Mouse (Mus musculus): ENCODE measurements around the gene Pomc. TPM values are rescaled to one million over a fixed set of nuclear protein-coding genes. Genes with fewer than 3 reads are reported as not detected.
"Not testable (repeated sequence)": the region's sequence is repeated elsewhere in the genome, so short reads cannot be mapped to it uniquely, and the experiment has no call there.

The Pomc gene
- total RNA-seq, 2 experiments from 2014 or later = 0.65 to 0.76 TPM

GRCm38 (mm10) chr12:3967196-3967595 is 12.4 kb downstream of the Pomc start:
- no peak for DNase-seq (ENCODE audit: low spot score in 2 of 2)

GRCm38 (mm10) chr12:3968380-3968779 is 13.6 kb downstream of the Pomc start:
- DNase-seq (ENCODE audit: low spot score in 2 of 2) = no peak

GRCm38 (mm10) chr12:3973169-3973568 is 18.4 kb downstream of the Pomc start:
- not testable (repeated sequence) for DNase-seq (ENCODE audit: low spot score in 2 of 2)

- no peak for DNase-seq (ENCODE audit: low spot score in 2 of 2)
These were observed 26.2 kb downstream of the Pomc start for GRCm38 (mm10) chr12:3980991-3981349.

GRCm38 (mm10) chr12:3981350-3982131 is 26.8 kb downstream of the Pomc start:
- peak; percentile 57 to 87 for DNase-seq (ENCODE audit: low spot score in 2 of 2)

- no peak for DNase-seq (ENCODE audit: low spot score in 2 of 2)
These were observed 27.5 kb downstream of the Pomc start for GRCm38 (mm10) chr12:3982257-3982656.

GRCm38 (mm10) chr12:3983736-3984135 is 29.0 kb downstream of the Pomc start:
- peak; percentile 67 to 76 for DNase-seq (ENCODE audit: low spot score in 2 of 2)

- DNase-seq (ENCODE audit: low spot score in 2 of 2) = no peak
These were observed 29.7 kb downstream of the Pomc start for GRCm38 (mm10) chr12:3984446-3984845.

GRCm38 (mm10) chr12:3989943-3990342 is 35.2 kb downstream of the Pomc start:
- DNase-seq (ENCODE audit: low spot score in 2 of 2) = no peak

GRCm38 (mm10) chr12:3991047-3991446 is 36.3 kb downstream of the Pomc start:
- DNase-seq (ENCODE audit: low spot score in 2 of 2) = no peak

- DNase-seq (ENCODE audit: low spot score in 2 of 2) = no peak
These were observed 42.0 kb downstream of the Pomc start for GRCm38 (mm10) chr12:3996749-3997148.

- no peak for DNase-seq (ENCODE audit: low spot score in 2 of 2)
These were observed 45.7 kb downstream of the Pomc start for GRCm38 (mm10) chr12:4000406-4000805.

GRCm38 (mm10) chr12:4004648-4005047 is 49.9 kb downstream of the Pomc start:
- DNase-seq (ENCODE audit: low spot score in 2 of 2) = no peak

GRCm38 (mm10) chr12:4006079-4006478 is 51.3 kb downstream of the Pomc start:
- DNase-seq (ENCODE audit: low spot score in 2 of 2) = no peak

- DNase-seq (ENCODE audit: low spot score in 2 of 2) = peak; percentile 36 to 45
These were observed 52.4 kb downstream of the Pomc start for GRCm38 (mm10) chr12:4007181-4007580.

GRCm38 (mm10) chr12:4007766-4008165 is 53.0 kb downstream of the Pomc start:
- no peak for DNase-seq (ENCODE audit: low spot score in 2 of 2)

GRCm38 (mm10) chr12:4008731-4009130 is 54.0 kb downstream of the Pomc start:
- no peak for DNase-seq (ENCODE audit: low spot score in 2 of 2)

Other genes starting within 250 kb of the Pomc start
- 100 to 1,000 TPM; 155 to 169 TPM for gene Dnmt3a, start 148.9 kb upstream of the Pomc start, total RNA-seq (2021)
- 10 to 100 TPM; 12.2 to 13.0 TPM for gene Efr3b, start 84.0 kb downstream of the Pomc start, total RNA-seq (2021)
- 1 to 10 TPM; 7.0 to 8.9 TPM for gene Dnajc27, start 127.6 kb downstream of the Pomc start, total RNA-seq (2021)
- 1 to 10 TPM; 9.4 to 10.0 TPM for gene Adcy3, start 178.2 kb downstream of the Pomc start, total RNA-seq (2021)